Mouse (Mus musculus): ENCODE measurements at regions not wholly inside any gene's neighbourhood (a gene's known extent, or its start where the extent isn't known, plus 50 kb on each side); places are given as distances from the start of the nearest gene placed in this dataset.
A peak's percentile ranks its signal among the peaks of the same experiment; 100 is the strongest.

DNA sequence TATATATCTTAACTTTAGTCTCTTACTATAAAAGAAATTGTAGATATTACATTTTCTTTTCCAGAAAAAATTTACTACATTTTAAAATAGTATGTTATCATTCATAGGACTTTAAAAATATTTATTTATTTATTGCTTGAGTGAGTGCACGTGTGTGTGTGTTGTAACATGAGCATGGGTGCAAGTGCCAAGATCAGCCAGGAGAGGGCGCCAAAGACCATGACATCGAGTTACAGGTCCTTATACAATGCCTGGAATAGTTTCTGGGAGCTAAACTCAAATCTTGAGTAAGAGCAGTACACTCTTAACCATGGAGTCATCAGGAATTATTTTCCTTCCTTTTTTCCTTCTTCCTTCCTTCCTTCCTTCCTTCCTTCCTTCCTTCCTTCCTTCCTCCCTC lies 185.4 kb upstream of the Mageb4 start:
- ATAC-seq (replicated peaks; ENCODE audit: poor library complexity) = peak; percentile 50; the same call in 1 of the 2 replicates
